Mouse (Mus musculus) MEL-GATA-1-ER (cell line): ENCODE results near the gene Itih5.

Experiments
- DNase-seq: peaks from one replicate; pipeline ENCODE4 v3.0.0-alpha.2; 2012; ENCODE audit warnings: low read depth; ENCODE audit errors: extremely low read depth

Gene Itih5

DNA sequence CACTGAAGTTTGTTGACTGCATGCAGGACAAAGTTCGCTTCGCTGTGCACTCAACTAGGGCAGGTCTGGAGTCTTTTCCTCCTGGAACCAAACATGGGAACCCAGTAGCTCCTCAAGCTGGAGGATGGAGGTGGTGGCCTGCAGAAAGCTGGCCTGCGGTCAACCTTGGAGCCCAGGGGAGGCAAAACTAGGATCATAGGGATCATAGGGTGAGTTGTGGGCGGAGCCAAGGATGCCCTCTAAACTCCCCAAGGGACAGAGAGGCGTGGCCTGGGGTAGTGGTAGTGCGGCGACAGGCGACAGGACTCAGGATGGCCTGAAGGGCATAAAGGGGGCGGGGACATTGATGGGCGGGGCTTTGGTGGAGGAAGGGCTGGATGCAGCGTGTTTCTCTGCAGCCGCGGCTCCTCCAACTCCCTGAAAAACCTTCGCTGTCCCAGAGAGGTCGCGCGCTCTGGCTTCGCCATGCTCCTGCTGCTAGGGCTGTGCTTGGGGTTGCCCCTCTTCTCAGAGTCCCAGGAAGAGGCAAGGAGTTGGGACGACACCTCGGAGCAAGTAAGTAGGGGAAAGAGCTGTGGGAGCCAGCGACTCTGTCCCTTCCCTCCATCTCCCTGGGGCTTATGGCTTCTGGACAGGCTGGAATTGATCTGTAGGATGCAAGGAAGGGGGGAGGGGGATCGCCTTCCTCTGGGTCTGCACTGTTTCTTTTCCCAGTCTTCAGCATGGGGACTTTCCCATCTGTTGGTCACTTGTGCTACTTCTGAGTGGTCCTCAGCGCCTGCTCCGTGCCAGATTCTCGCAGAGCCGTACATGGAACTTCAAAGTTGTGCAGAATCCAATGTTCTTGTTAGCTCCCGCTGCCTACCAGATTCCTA lies at the start of gene Itih5:
Gene Itih5 (plus strand): TSS at position 371 of the 875 bp plus-strand sequence.
- no peak for DNase-seq

DNA sequence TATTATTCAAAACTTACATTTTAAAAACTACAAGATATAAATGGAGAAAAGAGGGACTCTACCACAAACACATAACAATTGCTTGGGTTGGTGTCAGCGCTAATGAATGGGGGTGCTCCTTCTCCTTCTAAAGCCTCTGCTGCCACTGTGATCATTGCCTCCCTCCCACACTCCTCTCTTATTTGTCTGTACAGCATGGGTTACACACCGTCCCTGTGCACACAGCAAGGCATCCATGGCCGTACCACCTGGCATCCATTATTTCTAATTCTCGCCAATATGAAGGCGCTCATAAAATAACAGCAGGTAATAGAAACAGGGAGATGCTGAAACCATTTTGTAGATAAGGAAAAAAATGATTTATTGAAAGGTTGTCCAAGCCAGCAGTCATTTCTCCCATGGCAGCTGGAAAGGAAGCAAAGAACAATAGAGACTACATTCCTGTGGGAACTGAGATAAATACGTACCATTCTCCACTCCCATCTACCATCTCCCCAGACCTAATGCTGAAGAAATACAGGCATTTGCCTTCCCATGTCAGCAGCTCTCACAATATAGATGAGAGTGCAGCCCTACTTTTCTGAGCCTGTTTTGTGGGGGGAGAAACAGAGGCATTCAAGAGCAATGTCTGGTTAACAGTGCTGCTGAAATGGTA lies 44.7 kb upstream of the Itih5 start:
- no peak for DNase-seq

DNA sequence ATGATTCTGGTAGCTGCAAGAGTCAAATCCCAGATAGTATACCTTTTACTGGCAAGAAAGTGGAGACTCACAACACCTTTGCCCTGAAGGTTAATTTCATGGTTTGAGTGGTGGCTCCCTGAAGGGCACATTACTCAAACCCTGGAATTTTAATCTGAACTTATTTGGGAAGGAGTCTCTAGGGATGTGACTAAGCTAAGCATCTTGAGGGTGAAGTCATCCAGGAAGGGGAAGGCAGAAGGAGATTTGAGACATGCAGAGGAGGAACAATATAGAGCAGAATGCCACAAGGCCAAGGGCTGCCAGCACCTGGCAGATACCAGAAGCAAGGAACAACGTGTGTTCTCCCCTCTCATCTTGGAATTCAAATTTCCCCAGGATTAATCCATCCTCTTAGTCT lies 34.6 kb upstream of the Itih5 start:
- no peak for DNase-seq

DNA sequence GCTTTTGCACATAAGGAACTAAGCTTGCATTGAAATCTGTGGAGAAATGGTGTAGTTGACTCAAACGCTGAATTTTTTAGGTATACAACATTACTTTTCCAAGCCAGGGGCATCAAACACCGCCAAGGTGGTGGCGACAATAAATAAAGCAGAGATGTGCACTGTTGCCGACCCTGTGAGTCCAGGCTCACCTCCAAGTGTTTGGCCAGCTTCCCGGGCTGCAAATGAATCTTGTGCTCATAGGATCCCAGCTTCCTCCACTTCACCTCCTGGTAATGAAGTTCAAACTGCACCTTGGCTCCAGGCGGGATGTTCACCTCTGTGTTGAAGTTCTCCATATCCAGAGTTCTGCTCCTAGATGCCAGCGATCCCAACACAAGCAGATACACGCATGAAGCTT lies 34.1 kb upstream of the Itih5 start:
- DNase-seq = no peak

DNA sequence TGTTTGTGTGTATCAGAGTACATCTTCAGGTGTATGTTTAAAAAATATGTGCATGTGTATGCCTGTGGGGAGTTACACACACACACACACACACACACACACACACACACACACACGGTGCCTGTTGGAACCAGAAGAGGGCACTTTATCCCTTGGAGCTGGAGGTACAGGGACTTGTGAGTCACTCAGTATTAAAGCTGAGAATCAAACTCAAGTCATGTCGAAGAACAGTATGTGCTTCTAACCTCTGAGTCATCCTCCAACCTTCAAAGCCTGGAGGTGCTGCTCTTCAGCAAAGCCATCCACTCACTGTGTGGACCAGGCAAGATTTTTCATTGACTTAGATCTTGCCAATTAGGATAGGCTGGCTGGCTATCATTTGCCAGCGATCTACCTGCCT lies 31.5 kb upstream of the Itih5 start:
- DNase-seq = no peak

DNA sequence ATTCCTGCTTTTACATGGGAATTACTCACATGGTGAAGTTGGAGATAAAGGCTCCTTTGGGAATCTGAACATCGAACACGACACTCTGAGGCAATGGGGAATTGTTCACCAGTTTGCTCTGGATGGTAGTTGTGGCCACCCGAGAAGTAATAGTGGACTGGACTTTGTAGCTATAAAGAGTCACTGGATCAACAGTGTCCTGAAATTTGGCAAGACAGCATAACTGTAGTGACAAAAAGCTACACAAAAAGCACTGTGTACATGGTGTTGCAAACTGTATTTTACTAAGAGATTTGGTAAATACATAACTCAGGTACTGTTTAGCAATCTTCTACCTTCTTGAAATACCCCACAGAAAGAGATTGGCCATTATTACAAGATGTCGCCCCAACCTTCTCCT lies 27.2 kb upstream of the Itih5 start:
- DNase-seq = no peak

DNA sequence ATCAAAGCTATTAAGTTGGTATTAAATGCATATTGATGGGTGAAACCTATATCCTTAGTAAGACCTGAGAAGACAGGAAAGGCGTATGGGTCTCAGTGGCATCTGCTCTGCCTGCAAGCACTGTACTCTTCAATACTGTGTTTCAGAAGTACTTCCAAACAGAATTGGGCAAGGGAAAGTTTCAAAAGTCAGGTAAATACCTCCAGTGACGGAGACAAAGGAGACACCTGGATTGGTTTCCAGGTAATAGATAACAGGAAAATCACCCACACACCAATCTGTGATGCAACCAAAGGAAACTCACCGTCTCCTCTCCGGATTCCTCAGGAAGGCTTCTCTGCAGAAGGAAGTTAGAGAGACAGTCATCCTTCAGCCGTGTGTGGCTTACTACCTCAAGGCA lies 25.9 kb upstream of the Itih5 start:
- DNase-seq = no peak

DNA sequence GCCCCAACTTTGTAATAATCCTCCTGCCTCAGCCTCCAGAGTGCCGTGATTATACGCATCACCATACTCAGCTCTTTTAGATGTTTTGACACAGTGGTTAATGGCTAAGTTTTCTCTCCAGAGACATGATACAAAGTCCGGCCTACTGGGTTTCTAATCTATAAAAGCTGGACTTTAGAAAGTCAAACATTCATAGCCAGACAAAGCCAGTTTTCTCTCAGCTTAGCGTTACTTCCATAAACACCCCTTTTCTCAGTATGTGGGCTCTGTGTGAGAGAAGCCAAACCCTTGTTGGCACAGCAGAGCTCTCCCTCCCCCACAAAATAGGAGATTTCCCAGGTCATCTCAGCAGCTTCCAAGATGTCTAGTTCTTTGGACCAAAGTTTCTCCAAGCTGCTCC lies 24.8 kb upstream of the Itih5 start:
- no peak for DNase-seq

DNA sequence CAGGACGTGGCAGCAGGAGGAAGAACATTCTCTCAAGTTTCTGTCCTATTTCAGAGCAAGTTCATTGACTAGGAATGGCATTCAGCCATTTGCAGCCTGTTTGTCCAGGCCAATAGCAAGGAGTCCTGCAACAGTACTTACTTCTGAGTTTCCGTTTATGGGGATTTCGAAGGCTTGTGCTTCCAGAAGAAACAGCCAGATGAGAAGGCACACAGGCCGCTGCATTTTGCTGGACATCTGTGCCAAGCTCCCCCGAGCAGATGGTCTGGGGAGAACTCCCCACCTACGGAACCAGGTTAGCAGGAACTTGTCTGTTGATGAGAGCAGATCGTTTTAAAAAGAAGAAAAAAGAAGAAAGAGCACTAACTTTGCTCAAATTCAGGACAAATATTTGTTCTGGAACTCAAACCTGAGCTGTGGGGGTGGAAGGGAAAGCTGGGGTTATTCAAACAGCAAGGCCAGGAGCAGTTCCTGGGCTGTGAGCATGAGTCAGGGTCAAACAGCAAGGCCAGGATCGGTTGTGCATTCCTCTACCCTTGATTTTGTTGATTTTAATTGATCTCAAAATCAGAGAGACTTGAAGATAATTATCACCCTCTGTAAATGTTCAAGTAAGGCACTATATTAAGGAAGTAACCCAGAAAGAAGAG lies 22.9 kb upstream of the Itih5 start:
- no peak for DNase-seq

DNA sequence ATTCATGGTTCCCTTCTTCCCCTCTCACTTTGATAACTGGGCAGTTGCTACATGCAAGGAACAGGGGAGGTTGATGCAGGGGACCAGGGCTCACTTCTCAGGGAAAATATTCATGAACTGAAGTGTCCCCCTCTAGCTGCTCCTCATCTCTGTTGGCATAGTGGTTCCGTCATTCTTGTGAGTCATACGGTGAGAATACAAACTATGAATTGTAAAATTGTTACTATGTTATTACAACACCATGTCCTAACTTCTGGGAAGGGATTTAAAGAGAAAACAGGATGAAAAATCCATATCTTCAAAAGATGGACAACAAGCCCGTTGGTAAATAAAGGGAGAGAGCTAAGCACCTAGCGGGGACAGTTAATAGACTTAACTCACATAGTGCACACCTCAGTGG lies 22.1 kb upstream of the Itih5 start, which contains the start of gene Itih2:
Gene Itih2 (minus strand): TSS at position 101 of the 400 bp plus-strand sequence.
- DNase-seq = no peak

DNA sequence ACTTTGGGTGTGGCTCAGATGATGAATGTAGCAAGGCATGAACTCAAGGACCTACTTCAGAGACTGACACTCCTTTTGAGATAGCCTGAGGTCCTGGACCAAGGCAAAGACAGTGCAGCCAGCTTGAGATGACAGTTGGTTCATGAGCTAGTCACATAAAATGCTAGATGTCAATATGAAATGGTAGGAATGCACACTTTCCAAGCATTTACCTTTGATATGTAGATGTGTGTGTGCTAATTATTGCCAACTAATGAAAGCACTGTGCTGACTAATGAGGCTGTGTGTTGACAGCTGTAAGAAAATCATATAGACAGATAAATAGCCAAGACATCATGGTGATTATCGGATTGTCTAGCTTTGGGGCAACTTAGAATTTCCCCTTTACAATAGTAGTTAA lies 21.2 kb upstream of the Itih5 start:
- no peak for DNase-seq

DNA sequence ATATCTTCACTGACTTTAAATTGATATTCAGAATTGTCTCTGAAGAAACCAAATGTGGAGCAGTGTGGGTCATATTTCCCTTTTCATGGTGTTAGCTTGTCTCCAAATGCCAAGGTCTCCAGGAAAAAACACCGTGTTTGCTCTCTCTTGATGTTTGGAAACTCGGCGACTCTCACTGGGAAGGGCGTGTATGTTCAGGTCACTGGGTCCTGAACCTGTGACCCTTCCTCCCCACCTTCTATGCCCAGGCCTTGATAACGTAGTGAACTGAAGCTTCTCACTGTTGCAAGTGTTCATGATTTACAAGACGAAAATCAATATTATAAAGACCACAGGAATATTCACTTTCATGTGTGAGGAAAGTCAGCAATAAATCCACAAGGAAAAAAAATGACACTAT lies 19.4 kb upstream of the Itih5 start:
- DNase-seq = no peak

DNA sequence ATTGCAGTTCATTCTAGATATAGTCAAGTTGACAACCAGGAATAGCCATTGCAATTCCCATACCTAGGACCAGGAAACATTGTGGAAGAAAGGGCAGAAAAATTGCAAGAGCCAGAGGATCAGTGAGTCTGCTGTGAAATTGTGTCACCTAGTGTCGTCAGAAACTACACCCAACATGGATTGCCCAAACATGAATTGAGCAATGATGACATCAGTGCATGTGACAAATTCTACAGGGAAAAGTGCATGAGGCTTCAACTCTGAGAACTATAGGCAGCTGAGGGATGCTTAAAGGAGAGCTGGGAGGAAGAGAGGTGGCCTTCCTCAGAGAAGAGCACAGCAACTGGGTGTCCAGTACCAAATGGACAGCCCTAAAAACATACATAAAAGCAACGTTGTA lies 16.1 kb upstream of the Itih5 start:
- no peak for DNase-seq

DNA sequence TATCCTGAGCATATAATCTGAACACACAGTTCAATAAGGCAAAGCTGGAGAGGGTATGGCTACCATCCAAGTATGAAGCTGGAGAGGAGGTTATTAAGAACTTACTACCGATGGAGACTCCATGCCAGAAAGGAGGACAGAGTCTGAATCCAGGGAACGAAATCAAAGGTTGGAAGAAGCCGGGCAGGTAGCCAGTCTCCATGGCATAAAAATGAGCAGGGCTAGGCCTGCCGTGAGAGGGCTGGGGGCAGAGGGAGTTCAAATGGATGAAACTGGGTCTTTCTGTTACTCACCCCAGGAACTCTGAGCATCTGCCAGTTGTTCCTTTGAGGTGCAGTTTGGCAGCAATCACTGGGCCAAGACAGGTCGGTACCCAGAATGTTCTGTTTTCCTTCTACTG lies 12.9 kb upstream of the Itih5 start:
- no peak for DNase-seq

DNA sequence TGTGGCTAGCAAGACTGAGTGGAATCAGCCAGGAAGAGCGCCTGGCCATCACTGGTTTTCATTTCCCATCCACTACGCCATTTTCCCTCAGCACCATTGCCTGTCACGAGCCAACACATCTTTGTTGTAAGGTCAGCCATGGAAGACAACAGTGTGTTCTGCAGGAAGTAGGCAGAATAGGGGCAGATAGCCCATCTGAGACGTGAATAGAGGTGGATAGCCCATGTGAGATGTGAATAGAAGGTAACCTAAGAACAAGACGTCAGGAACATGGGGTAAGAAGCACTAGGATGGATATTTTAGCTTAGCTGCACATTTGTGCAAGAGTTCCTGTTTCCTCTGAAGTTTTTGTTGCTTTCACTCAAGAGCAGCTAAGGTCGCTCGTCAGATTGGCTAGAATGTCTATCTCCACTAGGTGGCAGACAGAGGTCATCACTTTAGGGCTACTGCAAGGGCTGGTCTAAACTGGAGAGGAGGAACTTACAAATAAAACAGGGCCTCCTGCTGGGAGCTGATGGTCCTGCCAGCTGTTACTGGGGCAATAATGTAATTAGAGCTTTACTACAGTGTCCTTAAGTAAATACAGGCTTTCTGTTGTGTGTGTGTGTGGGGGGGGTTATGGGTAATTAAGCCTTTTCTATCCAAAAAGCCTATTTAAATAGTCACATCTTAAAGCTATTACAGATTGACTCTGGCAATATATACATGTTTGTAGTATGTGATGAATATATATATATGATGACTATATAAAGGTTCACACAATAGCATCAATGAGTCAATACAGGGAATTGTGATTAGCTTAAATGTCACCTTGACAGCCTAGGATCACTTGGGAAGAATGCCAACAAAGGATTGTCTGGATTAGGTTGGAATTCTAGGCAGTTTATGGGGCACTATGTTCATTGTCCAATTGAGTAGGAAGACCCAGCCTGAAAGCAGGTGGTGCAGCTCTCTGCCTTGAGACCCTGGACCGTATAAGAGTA lies 10.6 kb upstream of the Itih5 start:
- DNase-seq = peak; percentile 84

DNA sequence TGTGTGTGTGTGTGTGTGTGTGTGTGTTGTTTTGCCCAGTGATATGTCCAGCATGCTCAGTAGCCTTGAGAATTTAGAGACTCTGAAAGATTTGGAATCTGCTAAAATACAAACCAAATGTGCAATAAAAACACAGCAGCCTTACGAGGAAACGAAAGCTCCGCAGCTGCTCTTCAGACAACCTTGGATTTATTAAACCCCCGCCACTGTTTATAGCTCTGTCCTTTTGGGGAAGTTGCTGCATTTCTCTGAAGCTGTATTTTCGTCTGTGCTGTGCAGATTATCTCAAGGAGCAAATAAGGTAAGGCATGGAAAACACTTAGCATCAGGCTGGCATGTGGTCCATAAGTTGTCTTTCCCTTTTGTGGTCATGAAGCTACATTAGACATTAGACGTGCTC lies 7.9 kb upstream of the Itih5 start:
- no peak for DNase-seq

DNA sequence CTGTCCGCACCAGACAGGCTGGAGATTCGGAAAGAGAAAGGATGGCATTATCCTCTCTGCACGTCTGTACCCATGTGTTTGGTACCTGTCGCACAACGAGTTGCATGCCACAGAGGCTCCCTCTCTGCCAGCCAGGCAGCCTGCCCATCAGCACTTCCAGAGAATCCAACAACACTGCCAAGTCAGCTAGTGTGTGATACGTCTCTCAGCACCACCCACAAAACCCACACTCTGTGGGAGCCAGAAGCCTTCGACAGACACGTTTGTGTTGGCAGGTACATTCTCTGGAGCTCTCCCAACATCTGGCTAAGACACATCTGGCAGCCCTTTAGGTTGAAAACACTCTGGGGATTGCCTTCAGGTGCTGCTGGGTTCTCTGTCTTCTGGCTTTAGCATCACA lies 6.2 kb upstream of the Itih5 start:
- no peak for DNase-seq

DNA sequence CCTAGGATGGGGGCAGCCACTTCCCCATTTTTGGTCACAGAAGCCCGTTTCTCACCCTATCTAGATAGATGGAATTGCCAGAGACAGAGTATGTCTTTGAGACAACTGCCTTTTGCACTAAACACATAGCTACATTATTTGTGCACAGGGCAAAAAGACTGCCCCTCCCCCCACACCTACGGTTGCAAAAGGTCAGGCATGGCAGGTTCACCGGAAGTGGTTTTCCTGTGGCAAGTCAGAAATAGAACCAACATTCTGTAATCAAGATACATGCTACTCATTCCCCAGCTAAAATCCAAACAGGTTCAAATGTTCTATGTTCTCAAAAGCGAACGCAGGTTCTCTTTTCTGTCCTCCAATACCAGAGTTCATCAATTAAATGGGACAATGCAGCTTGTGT lies 781 bp upstream of the Itih5 start:
- no peak for DNase-seq

DNA sequence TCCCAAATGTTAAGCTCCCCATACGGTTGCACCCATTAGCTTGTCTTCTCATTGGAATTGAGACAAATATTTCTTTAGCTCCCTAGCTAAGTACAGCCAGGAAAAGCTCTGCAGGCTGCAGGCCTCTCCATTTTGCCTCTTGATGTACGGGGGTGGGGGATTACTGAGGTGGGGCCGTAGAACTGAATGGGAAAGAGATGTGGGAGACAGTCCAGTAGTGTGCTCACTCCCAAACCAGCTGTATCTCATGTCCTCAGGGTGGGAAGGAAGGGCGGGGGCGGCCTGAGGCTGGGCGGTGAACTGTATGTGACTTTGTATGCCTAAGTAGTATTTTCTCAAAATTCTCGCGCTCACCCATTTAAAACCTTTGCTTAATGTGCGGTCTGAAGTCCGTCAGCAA lies 3.8 kb downstream of the Itih5 start:
- DNase-seq = no peak

DNA sequence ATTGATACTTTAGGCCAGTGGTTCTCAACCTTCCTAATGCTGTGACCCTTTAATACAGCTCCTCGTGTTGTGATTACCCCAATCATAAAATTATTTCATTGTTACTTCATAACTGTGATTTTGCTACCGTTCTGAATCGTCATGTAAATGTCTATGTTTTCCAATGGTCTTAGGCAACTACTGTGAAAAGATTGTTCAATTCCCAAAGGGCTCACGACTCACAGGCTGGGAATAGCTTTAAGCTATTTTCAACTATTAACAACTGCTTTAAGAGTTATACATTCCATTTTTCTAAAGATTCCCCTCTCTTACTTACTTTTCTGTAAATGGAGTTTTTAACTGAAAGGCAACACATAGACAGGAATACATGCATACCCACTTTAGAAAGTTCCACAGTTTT lies 8.6 kb downstream of the Itih5 start:
- DNase-seq = no peak

DNA sequence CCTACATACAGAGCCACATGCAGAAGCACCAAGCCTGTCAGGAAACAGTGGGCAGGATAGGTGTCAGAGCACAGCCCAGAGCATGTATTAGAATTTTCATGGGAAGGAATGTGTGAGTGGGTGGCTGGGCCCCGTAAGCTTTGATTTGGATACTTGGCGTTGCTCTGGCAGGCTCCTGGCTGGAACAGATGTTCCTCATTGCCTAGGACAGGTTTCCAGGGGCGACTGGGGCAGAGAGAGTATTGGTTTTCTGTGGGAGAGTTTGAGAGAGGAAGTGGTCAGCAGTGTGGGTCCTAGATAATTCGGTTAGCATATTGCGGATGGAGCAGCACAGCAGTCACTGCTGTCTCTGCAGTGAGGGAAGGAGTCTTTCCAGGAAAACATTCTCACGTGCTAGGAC lies 13.3 kb downstream of the Itih5 start:
- peak; percentile 84 for DNase-seq
